In the genomic region with DNA sequence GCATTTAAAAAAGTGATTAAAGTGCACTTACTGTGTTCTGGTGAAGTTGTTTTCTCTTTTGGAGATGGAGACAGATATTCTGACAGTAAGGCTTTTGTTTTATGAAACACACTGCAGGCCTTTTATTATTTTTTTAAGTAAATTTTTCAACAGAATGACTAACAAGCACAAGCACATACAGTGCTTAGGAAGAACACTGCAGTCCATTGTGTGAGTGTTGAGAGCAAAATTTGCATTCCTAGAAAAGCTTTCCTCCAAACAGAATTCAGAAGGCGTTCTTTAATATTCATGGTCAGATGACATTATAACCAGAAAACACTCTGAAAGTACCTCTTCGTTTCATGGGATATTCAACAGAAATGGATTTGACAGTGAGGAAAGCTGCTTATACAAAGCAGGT, we compare ENCODE assay signal across 21 mouse cellular contexts. TPM values are rescaled to one million over a fixed set of nuclear protein-coding genes. Genes with fewer than 3 reads are reported as not detected.
DNase-seq lines count a peak whose midpoint lies in the region; ATAC-seq and TF ChIP-seq lines count a peak whose summit lies in the region.
"Had no signal": no experiment of that assay in that cellular context is flagged by ENCODE, and none has a peak within 500 bp of the region (broad histone marks: within the 10 kb centered on the region; RNA-seq: fewer than 3 reads in every experiment).

No protein-coding gene starts in this region.

- peak; percentile 40; the same call in 1 of the 2 replicates for ATAC-seq in forebrain, postnatal 0 days
- no peak for ATAC-seq in forebrain, embryonic 16.5 days
- ATAC-seq: activated CD4-positive, CD25-positive, alpha-beta regulatory T cell, adult 4 months; intestine, postnatal 0 days; midbrain, embryonic 13.5 days had no signal

- H3K36me3 ChIP-seq in forebrain, postnatal 0 days (ENCODE audit: insufficient read depth): no peaks in the 10 kb centered on the region
- H3K36me3 ChIP-seq in forebrain, embryonic 16.5 days (ENCODE audit: control insufficient read depth, insufficient read depth): no peaks in the 10 kb centered on the region
- H3K36me3 ChIP-seq: hindbrain, embryonic 15.5 days; liver, embryonic 13.5 days had no signal

- H3K4me1 ChIP-seq in forebrain, postnatal 0 days (ENCODE audit: insufficient read depth): no peaks in the 10 kb centered on the region
- no peaks in the 10 kb centered on the region; the same call in 1 of the 2 replicates for H3K4me1 ChIP-seq in forebrain, embryonic 16.5 days (replicated peaks; ENCODE audit: control insufficient read depth, insufficient read depth, low read length)
- H3K4me1 ChIP-seq: hindbrain, embryonic 15.5 days; liver, embryonic 13.5 days had no signal

- no peak overlapping the region for H3K4me2 ChIP-seq in forebrain, postnatal 0 days (ENCODE audit: low read depth)
- no peak overlapping the region for H3K4me2 ChIP-seq in forebrain, embryonic 16.5 days (ENCODE audit: low read length)
- H3K4me2 ChIP-seq: heart, embryonic 13.5 days; hindbrain, embryonic 15.5 days; liver, embryonic 13.5 days; midbrain, embryonic 13.5 days had no signal

- 39% methylated on average over 2 of the region's 2 CpGs for WGBS in forebrain, postnatal 0 days
- WGBS in forebrain, embryonic 16.5 days: 35% methylated on average over 2 of the region's 2 CpGs

- H3K4me3 ChIP-seq in forebrain, postnatal 0 days (ENCODE audit: low read depth, low read length): no peak overlapping the region
- no peak overlapping the region for H3K4me3 ChIP-seq in forebrain, embryonic 16.5 days (replicated peaks; ENCODE audit: low read length)
- H3K4me3 ChIP-seq in layer of hippocampus, adult 2 months: peak overlapping the region; percentile 22; the same call in 1 of the 2 replicates
- H3K4me3 ChIP-seq: heart, adult 2 months; heart, embryonic 13.5 days; hindbrain, embryonic 15.5 days; liver, embryonic 13.5 days; midbrain, embryonic 13.5 days had no signal

- H3K9ac ChIP-seq in forebrain, postnatal 0 days: no peak overlapping the region
- H3K9ac ChIP-seq in forebrain, embryonic 16.5 days (replicated peaks; ENCODE audit: low read depth, low read length): no peak overlapping the region
- H3K9ac ChIP-seq: heart, embryonic 13.5 days; hindbrain, embryonic 15.5 days; liver, embryonic 13.5 days; midbrain, embryonic 13.5 days had no signal

- no peaks in the 10 kb centered on the region for H3K27me3 ChIP-seq in forebrain, postnatal 0 days (ENCODE audit: insufficient read depth, low read length)
- H3K27me3 ChIP-seq in forebrain, embryonic 16.5 days (replicated peaks; ENCODE audit: control insufficient read depth, insufficient read depth, low read length): no peaks in the 10 kb centered on the region
- H3K27me3 ChIP-seq: heart, embryonic 13.5 days; hindbrain, embryonic 15.5 days; liver, embryonic 13.5 days; midbrain, embryonic 13.5 days had no signal

- TF ChIP-seq CTCF in forebrain, postnatal 0 days (IDR thresholded peaks at IDR 0.05; ENCODE audit: low read depth): no peak
- no peak for TF ChIP-seq CTCF in layer of hippocampus, adult 2 months (conservative IDR thresholded peaks at IDR 0.05)

- H3K9me3 ChIP-seq in forebrain, postnatal 0 days (ENCODE audit: low read length): no peaks in the 10 kb centered on the region
- H3K9me3 ChIP-seq in forebrain, embryonic 16.5 days (ENCODE audit: control insufficient read depth, low read length): no peaks in the 10 kb centered on the region
- H3K9me3 ChIP-seq: heart, embryonic 13.5 days; hindbrain, embryonic 15.5 days; liver, embryonic 13.5 days; midbrain, embryonic 13.5 days had no signal

- DNase-seq in forebrain, postnatal 0 days: no peak
- no peak for DNase-seq in layer of hippocampus, adult 2 months (ENCODE audit: low spot score in 2 of 2)
- DNase-seq in layer of hippocampus, postnatal 14 days (ENCODE audit: low spot score in 2 of 2): no peak
- DNase-seq in NIH3T3 (ENCODE audit: low read depth): peak; percentile 27
- DNase-seq in fibroblast of lung, adult 2 months (ENCODE audit: low read depth): peak; percentile 62
- no peak for DNase-seq in lung, postnatal 14 days
- DNase-seq: adrenal gland, adult 8-10 months; cerebellum, adult 8-10 months; gastrocnemius, postnatal 25 days; heart, adult 2 months; heart, postnatal 14 days; kidney, postnatal 4 days; liver, embryonic 13.5 days; lung, adult 2 months; right cerebral cortex, postnatal 14 days had no signal

- H3K27ac ChIP-seq in forebrain, postnatal 0 days (ENCODE audit: low read depth, low read length): no peak overlapping the region
- H3K27ac ChIP-seq in forebrain, embryonic 16.5 days (ENCODE audit: low read length): no peak overlapping the region
- peak overlapping the region; percentile 66 for H3K27ac ChIP-seq in layer of hippocampus, adult 2 months
- H3K27ac ChIP-seq: heart, adult 2 months; heart, embryonic 13.5 days; hindbrain, embryonic 15.5 days; liver, embryonic 13.5 days; midbrain, embryonic 13.5 days had no signal

RNA-seq across cellular contexts. Expression of a gene that starts 17.4 kb away (rescaled TPM):
- total RNA-seq in forebrain, postnatal 0 days (2014; rRNA removed): 44.2 and 50.3 TPM in 2 replicates
- polyA plus RNA-seq in forebrain, postnatal 0 days (2015; fragmentation: Nextera tagmentation; extraction: Ambion mirVana): 44.2 and 53.5 TPM in 2 replicates
- polyA plus RNA-seq in forebrain, embryonic 16.5 days (2015; fragmentation: Nextera tagmentation; extraction: Ambion mirVana): 65.7 and 67.0 TPM in 2 replicates
- 10 to 100 TPM; 48.3 to 48.5 TPM for total RNA-seq in layer of hippocampus, adult 2 months (2021)
- 10 to 100 TPM; 51.1 to 55.5 TPM for total RNA-seq in layer of hippocampus, postnatal 14 days (2021)

Comparison
In these comparisons a context has a peak if more than half of its experiments do, and no peak if none do; other contexts are left out.
1. DNase-seq: peak in NIH3T3 (single experiment) and fibroblast of lung, adult 2 months (single experiment); none in forebrain, postnatal 0 days (single experiment), layer of hippocampus, adult 2 months (0 of 2), layer of hippocampus, postnatal 14 days (0 of 2) and lung, postnatal 14 days (single experiment).